Mouse (Mus musculus): ENCODE measurements around the gene Papola. TPM values are rescaled to one million over a fixed set of nuclear protein-coding genes. Genes with fewer than 3 reads are reported as not detected.

The Papola gene
- polyA plus RNA-seq, 1 experiment, result 165 TPM

DNA sequence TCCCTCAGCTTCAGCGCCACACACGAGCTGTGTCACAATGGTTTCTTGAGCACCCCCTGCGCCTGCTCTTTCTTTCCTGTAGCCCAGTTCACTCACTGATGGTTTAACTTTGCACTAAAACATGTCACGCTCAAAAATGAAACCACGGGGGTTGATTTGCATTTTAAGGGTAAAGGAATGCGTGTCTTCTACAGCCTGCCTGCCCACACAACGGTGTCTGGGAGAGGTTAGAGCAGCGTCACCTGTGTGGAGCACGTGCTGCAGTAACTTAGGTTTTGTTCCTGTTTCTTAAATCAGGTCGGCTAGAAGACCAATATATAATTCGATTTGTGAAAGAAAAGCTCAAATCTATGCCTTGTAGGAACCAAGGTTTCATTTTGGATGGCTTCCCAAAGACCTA, 23.3 kb upstream of the Papola start:
- no peak for DNase-seq (ENCODE audit: low read depth)
- no peak for TF ChIP-seq CTCF (IDR thresholded peaks at IDR 0.05; ENCODE audit: borderline replicate concordance, extremely low read depth, insufficient read depth, insufficient read length)
- TF ChIP-seq POLR2A (IDR thresholded peaks at IDR 0.05; ENCODE audit: borderline replicate concordance, extremely low read depth, insufficient read depth, insufficient read length, poor library complexity, severe bottlenecking), result no peak

- DNase-seq (ENCODE audit: low read depth), result no peak
- no peak for TF ChIP-seq CTCF (IDR thresholded peaks at IDR 0.05; ENCODE audit: borderline replicate concordance, extremely low read depth, insufficient read depth, insufficient read length)
- no peak for TF ChIP-seq POLR2A (IDR thresholded peaks at IDR 0.05; ENCODE audit: borderline replicate concordance, extremely low read depth, insufficient read depth, insufficient read length, poor library complexity, severe bottlenecking)
These were observed 22.9 kb upstream of the Papola start for GRCm38 (mm10) chr12:105761629-105762028.

- TF ChIP-seq POLR2A (IDR thresholded peaks at IDR 0.05; ENCODE audit: borderline replicate concordance, extremely low read depth, insufficient read depth, insufficient read length, poor library complexity, severe bottlenecking) (no peak), CTCF (IDR thresholded peaks at IDR 0.05; ENCODE audit: borderline replicate concordance, extremely low read depth, insufficient read depth, insufficient read length) (no peak)
- DNase-seq (ENCODE audit: low read depth), result no peak
These were observed 14.8 kb upstream of the Papola start for GRCm38 (mm10) chr12:105769700-105770099.

DNA sequence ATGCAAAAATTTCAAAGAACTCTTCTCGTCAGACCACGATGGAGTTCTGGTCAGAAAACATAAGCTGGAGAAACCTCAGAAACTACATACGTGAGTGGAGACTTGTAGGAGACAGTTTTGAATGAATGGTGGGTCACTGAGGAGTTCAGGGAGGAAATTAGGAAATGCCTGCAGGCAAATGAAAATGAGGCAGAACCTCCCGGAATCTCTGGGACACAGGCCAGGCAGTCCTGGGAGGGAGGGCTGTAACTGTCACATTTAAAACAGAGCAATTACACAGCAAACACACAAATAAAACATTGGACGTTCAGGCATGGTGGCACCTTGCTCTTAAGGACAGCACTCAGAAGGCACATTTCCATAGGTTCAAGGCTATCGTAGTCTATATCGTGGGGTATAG, 9.6 kb upstream of the Papola start:
- peak; percentile 15 for DNase-seq (ENCODE audit: low read depth)
- TF ChIP-seq POLR2A (IDR thresholded peaks at IDR 0.05; ENCODE audit: borderline replicate concordance, extremely low read depth, insufficient read depth, insufficient read length, poor library complexity, severe bottlenecking), result no peak

GRCm38 (mm10) chr12:105777651-105778050, 6.8 kb upstream of the Papola start:
- DNase-seq (ENCODE audit: low read depth), result no peak
- TF ChIP-seq CTCF (IDR thresholded peaks at IDR 0.05; ENCODE audit: borderline replicate concordance, extremely low read depth, insufficient read depth, insufficient read length) (no peak), POLR2A (IDR thresholded peaks at IDR 0.05; ENCODE audit: borderline replicate concordance, extremely low read depth, insufficient read depth, insufficient read length, poor library complexity, severe bottlenecking) (no peak)

GRCm38 (mm10) chr12:105785000-105785774, 693 bp downstream of the Papola start:
- DNase-seq (ENCODE audit: low read depth), result no peak
- TF ChIP-seq CTCF (IDR thresholded peaks at IDR 0.05; ENCODE audit: borderline replicate concordance, extremely low read depth, insufficient read depth, insufficient read length) (no peak), POLR2A (IDR thresholded peaks at IDR 0.05; ENCODE audit: borderline replicate concordance, extremely low read depth, insufficient read depth, insufficient read length, poor library complexity, severe bottlenecking) (no peak)

DNA sequence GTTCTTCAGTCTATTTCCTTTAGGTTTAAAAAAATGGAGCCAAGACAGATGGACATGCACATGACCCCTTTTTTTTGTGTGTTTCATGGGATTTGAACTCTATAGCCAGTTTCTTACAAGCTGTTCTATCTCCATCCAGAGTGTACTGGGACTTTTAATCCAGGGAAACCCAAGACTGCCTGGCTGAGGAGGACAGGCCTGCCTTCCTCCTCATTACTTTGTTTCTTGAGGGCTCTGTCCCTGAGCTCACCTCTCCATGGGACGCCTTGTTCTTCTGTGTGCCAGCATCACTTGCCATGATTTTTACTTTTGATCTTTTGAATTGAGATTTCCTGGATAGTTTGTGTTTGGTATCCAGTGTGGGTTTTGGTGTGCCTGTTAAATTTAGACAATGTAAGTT, 1.6 kb downstream of the Papola start:
- no peak for DNase-seq (ENCODE audit: low read depth)
- TF ChIP-seq POLR2A (IDR thresholded peaks at IDR 0.05; ENCODE audit: borderline replicate concordance, extremely low read depth, insufficient read depth, insufficient read length, poor library complexity, severe bottlenecking) (no peak), CTCF (IDR thresholded peaks at IDR 0.05; ENCODE audit: borderline replicate concordance, extremely low read depth, insufficient read depth, insufficient read length) (no peak)

DNA sequence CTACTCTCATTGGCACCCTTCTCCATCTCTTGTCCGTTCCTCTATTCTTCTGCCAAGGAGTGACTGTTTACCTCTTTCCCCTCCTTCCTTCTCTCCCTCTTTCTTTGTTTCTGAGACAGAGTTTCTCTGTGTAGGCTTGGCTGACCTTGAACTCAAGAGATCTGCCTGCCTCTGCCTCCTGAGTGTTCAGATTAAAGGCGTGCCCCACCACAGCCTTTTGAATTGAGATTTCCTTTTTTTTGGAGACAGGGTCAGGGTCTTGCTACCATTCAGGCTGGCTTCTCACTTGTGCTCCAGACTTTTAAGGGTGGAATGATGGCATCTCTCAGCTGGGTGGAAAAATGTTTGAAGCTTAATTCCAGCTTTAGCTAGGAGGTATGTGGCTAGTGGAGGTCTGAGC, 3.1 kb downstream of the Papola start:
- DNase-seq (ENCODE audit: low read depth), result no peak
- TF ChIP-seq CTCF (IDR thresholded peaks at IDR 0.05; ENCODE audit: borderline replicate concordance, extremely low read depth, insufficient read depth, insufficient read length) (no peak), POLR2A (IDR thresholded peaks at IDR 0.05; ENCODE audit: borderline replicate concordance, extremely low read depth, insufficient read depth, insufficient read length, poor library complexity, severe bottlenecking) (no peak)

DNA sequence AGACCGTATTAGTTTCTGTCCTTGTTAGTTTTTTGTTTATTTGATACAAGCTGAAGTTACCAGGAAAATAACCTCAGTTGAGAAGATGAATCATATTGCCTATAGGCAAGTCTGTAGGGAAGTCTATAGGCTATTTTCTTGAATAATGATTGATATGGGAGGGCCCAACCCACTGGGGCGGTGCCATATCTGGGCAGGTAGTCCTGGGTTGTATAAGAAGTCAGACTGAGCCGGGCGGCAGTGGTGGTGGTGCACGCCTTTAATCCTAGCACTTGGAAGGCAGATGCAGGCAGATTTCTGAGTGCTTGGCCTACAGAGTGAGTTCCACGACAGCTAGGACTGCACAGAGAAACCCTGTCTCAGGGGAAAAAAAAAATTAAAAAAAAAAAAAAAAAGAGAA, 5.4 kb downstream of the Papola start:
- TF ChIP-seq POLR2A (IDR thresholded peaks at IDR 0.05; ENCODE audit: borderline replicate concordance, extremely low read depth, insufficient read depth, insufficient read length, poor library complexity, severe bottlenecking) (no peak), CTCF (IDR thresholded peaks at IDR 0.05; ENCODE audit: borderline replicate concordance, extremely low read depth, insufficient read depth, insufficient read length) (no peak)
- DNase-seq (ENCODE audit: low read depth), result no peak

DNA sequence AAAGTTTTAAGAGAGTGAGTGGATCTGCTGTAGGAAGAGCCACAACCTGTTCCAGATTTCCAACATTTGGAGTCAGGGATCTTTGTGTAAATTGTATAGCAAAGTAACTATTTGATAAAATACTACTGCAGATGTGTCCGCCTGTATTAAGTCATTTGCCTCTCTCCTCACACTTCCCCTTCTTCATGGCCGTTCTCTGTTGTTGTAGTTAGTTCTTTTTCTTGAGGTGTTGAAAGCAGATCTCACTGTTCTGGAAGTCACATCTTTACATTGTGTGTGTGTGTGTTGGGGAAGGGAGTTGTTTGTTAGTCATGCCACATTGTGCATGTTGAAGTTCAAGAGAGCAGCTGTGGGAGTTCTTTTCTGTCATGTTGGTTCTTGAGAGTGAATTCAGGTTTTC, 10.4 kb downstream of the Papola start:
- DNase-seq (ENCODE audit: low read depth), result no peak
- TF ChIP-seq CTCF (IDR thresholded peaks at IDR 0.05; ENCODE audit: borderline replicate concordance, extremely low read depth, insufficient read depth, insufficient read length) (no peak), POLR2A (IDR thresholded peaks at IDR 0.05; ENCODE audit: borderline replicate concordance, extremely low read depth, insufficient read depth, insufficient read length, poor library complexity, severe bottlenecking) (no peak)

GRCm38 (mm10) chr12:105798001-105798400, 13.5 kb downstream of the Papola start:
- TF ChIP-seq CTCF (IDR thresholded peaks at IDR 0.05; ENCODE audit: borderline replicate concordance, extremely low read depth, insufficient read depth, insufficient read length) (no peak), POLR2A (IDR thresholded peaks at IDR 0.05; ENCODE audit: borderline replicate concordance, extremely low read depth, insufficient read depth, insufficient read length, poor library complexity, severe bottlenecking) (no peak)
- DNase-seq (ENCODE audit: low read depth), result no peak

DNA sequence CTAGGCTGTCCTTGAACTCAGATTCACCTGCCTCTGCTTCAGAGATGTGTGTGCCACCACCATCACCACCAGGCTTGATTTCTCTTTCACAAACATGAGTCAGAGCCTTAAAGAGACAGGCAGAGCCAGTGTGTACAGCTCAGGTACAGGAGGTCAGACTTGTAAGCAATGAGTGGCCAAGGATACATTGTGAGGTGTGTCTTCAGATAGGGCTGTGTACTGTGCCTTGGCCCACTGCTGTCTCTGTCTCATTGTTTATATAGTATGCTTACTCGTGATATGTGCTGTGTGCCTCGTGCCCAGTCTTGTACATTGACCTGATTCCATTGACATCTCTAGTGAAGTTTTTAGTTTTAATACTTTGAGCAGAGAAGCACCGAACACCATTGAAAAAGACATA, 21.3 kb downstream of the Papola start:
- DNase-seq (ENCODE audit: low read depth), result no peak
- TF ChIP-seq CTCF (IDR thresholded peaks at IDR 0.05; ENCODE audit: borderline replicate concordance, extremely low read depth, insufficient read depth, insufficient read length) (no peak), POLR2A (IDR thresholded peaks at IDR 0.05; ENCODE audit: borderline replicate concordance, extremely low read depth, insufficient read depth, insufficient read length, poor library complexity, severe bottlenecking) (no peak)

All from brain, embryonic 14.5 days (tissue).